Mouse (Mus musculus) adrenal gland, postnatal 36 days (tissue): ENCODE data around the gene Sugp1. TPM values are rescaled to one million over a fixed set of nuclear protein-coding genes. Genes with fewer than 3 reads are reported as not detected.
A peak's percentile ranks its signal among the peaks of the same experiment; 100 is the strongest.
"Not testable (repeated sequence)": the region's sequence is repeated elsewhere in the genome, so short reads cannot be mapped to it uniquely, and the experiment has no call there.

Source experiments
- DNase-seq, 2 experiments: peaks; one replicate each; pipeline ENCODE4 v3.0.0; 2021; ENCODE audit warnings: mixed read lengths in 1 of 2
- long read RNA-seq, 2 experiments: library from polyadenylated mRNA; stranded (forward); transcript quantifications; one replicate each; pipeline ENCODE4 v2.0.0; 2021; ENCODE audit warnings: borderline sequencing depth in 2 of 2
- total RNA-seq, 2 experiments: library from RNA; stranded (reverse); gene quantifications; 2 replicates each; pipeline ENCODE4 v1.2.3; 2021

Gene Sugp1
- 10 to 100 TPM; 30.9 to 31.5 TPM for total RNA-seq
- long read RNA-seq, experiment 1, transcript Sugp1-201 (14 exons, 2,681 nt) = major isoform, 27 of 35 reads
- long read RNA-seq, experiment 1, partial matches to known transcripts = 5 of 35 reads
- long read RNA-seq, experiment 1, other reads (novel, unspliced or antisense) = 3 of 35 reads
- long read RNA-seq, experiment 2, transcript Sugp1-201 (14 exons, 2,681 nt) = major isoform, 12 of 14 reads
- long read RNA-seq, experiment 2, partial matches to known transcripts = 1 of 14 reads
- long read RNA-seq, experiment 2, other reads (novel, unspliced or antisense) = 1 of 14 reads

GRCm38 (mm10) chr8:70042583-70043455, at the start of gene Sugp1, which contains the start of gene Mau2:
TSS of gene Sugp1 (plus strand) at chr8:70042813.
TSS of gene Mau2 (minus strand) at chr8:70042734.
- DNase-seq = peak; percentile 97 to 98

GRCm38 (mm10) chr8:69995422-69995775, 47.2 kb upstream of the Sugp1 start:
- DNase-seq = no peak

GRCm38 (mm10) chr8:69995776-69996588, 46.6 kb upstream of the Sugp1 start, which contains the start of gene Gatad2a:
TSS of gene Gatad2a (minus strand) at chr8:69996384.
- peak; percentile 100 for DNase-seq

- no peak for DNase-seq
These were observed 45.9 kb upstream of the Sugp1 start for GRCm38 (mm10) chr8:69996589-69997285.

GRCm38 (mm10) chr8:69998706-69999105, 43.9 kb upstream of the Sugp1 start:
- DNase-seq = no peak

GRCm38 (mm10) chr8:69999236-69999635, 43.4 kb upstream of the Sugp1 start:
- DNase-seq = no peak

GRCm38 (mm10) chr8:70000226-70000625, 42.4 kb upstream of the Sugp1 start:
- no peak for DNase-seq

GRCm38 (mm10) chr8:70001176-70001891, 41.3 kb upstream of the Sugp1 start:
- DNase-seq = peak; percentile 50 to 72

- not testable (repeated sequence) for DNase-seq
These were observed 40.8 kb upstream of the Sugp1 start for GRCm38 (mm10) chr8:70001892-70002191.

- no peak for DNase-seq
These were observed 39.4 kb upstream of the Sugp1 start for GRCm38 (mm10) chr8:70003204-70003657.

- no peak for DNase-seq
These were observed 38.3 kb upstream of the Sugp1 start for GRCm38 (mm10) chr8:70004345-70004744.

- no peak for DNase-seq
These were observed 37.4 kb upstream of the Sugp1 start for GRCm38 (mm10) chr8:70005178-70005577.

- DNase-seq = not testable (repeated sequence)
These were observed 31.8 kb upstream of the Sugp1 start for GRCm38 (mm10) chr8:70010796-70011195.

- no peak for DNase-seq
These were observed 30.3 kb upstream of the Sugp1 start for GRCm38 (mm10) chr8:70012350-70012749.

GRCm38 (mm10) chr8:70012763-70013162, 29.9 kb upstream of the Sugp1 start:
- DNase-seq = no peak

GRCm38 (mm10) chr8:70015017-70015416, 27.6 kb upstream of the Sugp1 start:
- no peak for DNase-seq

GRCm38 (mm10) chr8:70023596-70023995, 19.0 kb upstream of the Sugp1 start:
- no peak for DNase-seq

- DNase-seq = no peak
These were observed 16.5 kb upstream of the Sugp1 start for GRCm38 (mm10) chr8:70026151-70026550.

- DNase-seq = no peak
These were observed 12.4 kb upstream of the Sugp1 start for GRCm38 (mm10) chr8:70030255-70030654.

- no peak for DNase-seq
These were observed 4.6 kb upstream of the Sugp1 start for GRCm38 (mm10) chr8:70037994-70038393.
